Mouse (Mus musculus): ENCODE data around the gene Ecel1.

DNA sequence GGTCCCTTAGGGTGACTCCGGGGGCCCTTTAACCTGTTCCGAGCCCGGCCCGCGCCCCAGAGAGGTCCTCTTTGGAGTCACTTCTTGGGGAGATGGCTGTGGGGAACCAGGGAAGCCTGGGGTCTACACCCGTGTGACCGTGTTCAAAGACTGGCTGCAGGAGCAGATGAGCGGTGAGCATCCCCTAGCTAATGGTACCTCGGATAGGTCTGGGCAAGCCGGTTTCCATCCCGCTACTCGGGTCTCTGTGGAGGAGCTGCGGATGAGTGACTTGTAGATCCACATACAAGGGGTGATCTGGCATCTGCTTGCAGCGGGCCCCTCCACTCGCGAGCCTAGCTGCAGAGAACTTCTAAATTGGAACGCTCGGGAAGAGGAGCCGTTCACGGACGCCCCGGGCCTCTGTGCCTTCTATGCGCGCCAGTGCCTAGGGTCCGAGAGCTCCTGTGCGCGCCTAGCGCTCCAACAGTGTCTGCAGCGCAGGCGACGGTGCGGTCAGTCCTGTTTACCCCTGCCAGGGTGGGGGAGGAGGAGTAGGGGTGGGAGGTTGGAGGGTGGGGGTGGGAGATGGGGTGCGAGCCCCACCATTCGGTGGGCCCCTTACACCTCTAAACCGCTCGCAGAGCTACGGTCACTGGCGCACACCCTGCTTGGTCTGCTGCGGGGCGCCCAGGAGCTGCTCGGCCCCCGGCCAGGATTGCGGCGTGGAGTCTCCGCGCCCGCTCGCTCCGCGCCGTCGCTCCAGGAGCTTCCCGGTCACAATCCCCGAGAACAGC lies 30.1 kb upstream of the Ecel1 start:
- TF ChIP-seq CTCF (conservative IDR thresholded peaks at IDR 0.05; ENCODE audit: low read length) (no peak), POU5F1 (IDR thresholded peaks at IDR 0.05; ENCODE audit: borderline replicate concordance, low read length) (no peak)
